Mouse (Mus musculus) R1 (cell line): ENCODE results near the gene Cep295nl.
"Not testable (repeated sequence)": the region's sequence is repeated elsewhere in the genome, so short reads cannot be mapped to it uniquely, and the experiment has no call there.

Source experiments
- DNase-seq: peaks from one replicate; pipeline ENCODE4 v3.0.0-alpha.2; 2018; ENCODE audit warnings: low read depth, low spot score

Gene Cep295nl

GRCm38 (mm10) chr11:118342400-118342981 lies at the start of gene Cep295nl:
Cep295nl (minus strand) TSS chr11:118342500.
- DNase-seq = peak; percentile 47

- not testable (repeated sequence) for DNase-seq
Observed at GRCm38 (mm10) chr11:118387816-118388215, 45.5 kb upstream of the Cep295nl start.

- DNase-seq = peak; percentile 79
Observed at GRCm38 (mm10) chr11:118379251-118380009, 37.1 kb upstream of the Cep295nl start.

DNA sequence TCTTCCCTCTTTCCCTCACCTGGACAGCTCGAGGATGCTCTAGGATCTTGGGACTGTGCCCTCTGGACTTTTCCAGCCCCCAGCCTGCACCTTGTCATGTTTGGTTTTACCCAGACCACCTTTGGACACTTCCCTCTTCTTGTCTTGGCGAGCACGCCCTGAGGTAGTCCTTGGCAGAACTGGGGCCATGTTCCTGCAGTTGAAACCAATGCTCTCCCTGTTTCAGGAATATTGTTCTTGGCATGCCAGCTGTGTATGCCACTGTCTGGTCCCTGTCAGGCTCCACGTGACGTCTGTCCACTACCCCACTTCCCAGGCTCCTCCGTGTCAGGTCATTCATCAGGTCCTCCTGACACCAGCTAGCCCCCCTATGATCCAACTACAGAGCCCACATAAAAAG lies 36.4 kb upstream of the Cep295nl start:
- no peak for DNase-seq

DNA sequence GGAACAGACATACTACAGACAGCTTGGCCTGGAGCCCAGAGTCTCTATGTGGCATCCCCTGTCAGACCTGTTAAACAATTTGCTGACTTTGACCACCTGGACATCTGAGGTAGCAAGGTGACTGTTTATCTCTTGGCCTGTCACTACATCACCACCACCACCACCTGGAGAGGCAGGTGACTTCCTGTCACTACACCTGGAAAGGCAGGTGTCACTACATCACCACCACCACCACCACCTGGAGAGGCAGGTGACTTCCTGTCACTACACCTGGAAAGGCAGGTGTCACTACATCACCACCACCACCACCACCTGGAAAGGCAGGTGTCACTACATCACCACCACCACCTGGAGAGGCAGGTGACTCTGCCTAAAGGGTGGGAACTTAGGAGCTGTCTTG lies 34.0 kb upstream of the Cep295nl start:
- not testable (repeated sequence) for DNase-seq

DNA sequence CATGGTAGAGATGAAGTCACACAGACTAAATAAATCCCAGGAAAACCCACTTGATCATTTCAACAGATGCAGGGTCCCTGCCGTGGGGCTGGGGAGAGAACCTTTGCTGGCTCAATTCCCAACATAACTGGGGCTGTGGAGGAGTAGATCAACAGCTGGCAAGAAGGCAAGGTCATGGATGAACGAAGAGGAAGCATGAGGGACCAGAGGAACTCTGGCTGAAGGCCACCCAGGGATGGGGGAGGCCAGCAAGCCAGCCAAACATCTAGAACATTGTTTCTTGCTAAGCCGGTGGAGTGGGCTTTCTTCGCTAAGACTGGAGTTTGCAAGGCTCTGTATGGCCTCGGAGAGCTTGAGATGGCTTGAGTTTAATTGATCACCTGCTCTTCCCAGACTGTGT lies 33.6 kb upstream of the Cep295nl start:
- no peak for DNase-seq

DNA sequence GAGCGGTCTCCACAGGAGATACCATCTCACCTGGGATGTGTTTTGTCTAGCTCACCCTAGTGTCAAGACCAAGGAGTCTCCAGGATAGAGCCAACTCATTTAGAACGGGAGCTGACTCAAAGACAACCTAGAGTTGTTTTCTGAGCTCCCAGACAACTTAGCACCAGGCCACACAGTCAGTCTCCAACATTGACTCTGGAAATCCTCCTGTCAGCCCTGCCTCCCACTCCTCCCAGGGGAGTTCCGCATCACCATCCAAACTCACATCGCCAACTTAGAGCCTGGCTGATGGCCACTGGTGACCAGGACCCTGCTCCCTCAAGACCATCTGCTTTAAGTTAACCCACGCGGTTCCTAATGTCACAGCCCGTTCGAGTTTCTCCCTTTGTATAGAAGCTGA lies 33.2 kb upstream of the Cep295nl start:
- DNase-seq = no peak

DNA sequence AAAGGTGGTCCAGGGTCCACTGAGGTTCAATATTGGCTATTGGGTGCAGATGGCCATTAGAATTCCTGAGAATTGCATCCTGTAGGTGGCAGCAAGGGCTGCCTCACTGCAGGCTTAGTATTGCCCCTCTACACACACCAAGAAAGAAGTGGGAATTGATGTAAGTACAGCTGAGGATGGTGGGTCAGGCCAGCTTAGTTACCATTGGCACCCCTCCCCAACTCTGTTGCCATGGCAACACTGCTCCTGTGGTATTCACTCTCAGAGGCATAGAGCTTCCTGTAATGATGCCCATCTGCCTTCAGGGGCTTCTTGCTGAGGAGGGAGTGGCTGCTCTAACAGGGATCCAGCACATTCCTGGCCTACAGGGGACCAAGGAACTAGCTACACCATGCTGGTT lies 32.7 kb upstream of the Cep295nl start:
- DNase-seq = peak; percentile 67

DNA sequence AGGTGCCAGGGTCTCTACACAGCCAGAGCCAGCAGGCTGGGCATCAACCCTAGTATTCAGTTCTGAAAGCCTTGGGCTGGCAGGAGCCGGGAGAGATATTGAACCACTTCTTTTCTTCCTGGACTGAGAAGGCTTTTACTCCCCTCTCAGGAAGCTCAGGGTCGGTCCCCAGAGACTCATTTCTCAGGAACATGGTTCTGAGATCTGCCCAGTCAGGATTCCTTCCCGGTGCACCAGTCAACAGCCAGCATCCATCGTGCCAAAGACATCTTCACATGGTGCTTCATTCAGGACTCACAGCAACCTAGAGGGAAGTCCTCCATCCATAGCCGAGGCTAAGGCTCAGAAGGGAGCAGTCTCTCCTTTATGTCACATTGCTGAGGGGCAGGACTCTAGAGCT lies 32.2 kb upstream of the Cep295nl start:
- no peak for DNase-seq

GRCm38 (mm10) chr11:118372641-118373040 lies 30.3 kb upstream of the Cep295nl start:
- DNase-seq = peak; percentile 27

GRCm38 (mm10) chr11:118371876-118372275 lies 29.6 kb upstream of the Cep295nl start:
- DNase-seq = no peak

GRCm38 (mm10) chr11:118369657-118370056 lies 27.4 kb upstream of the Cep295nl start:
- no peak for DNase-seq

- no peak for DNase-seq
Observed at GRCm38 (mm10) chr11:118369251-118369650, 27.0 kb upstream of the Cep295nl start.

- peak; percentile 84 for DNase-seq
Observed at GRCm38 (mm10) chr11:118368330-118368729, 26.0 kb upstream of the Cep295nl start.

DNA sequence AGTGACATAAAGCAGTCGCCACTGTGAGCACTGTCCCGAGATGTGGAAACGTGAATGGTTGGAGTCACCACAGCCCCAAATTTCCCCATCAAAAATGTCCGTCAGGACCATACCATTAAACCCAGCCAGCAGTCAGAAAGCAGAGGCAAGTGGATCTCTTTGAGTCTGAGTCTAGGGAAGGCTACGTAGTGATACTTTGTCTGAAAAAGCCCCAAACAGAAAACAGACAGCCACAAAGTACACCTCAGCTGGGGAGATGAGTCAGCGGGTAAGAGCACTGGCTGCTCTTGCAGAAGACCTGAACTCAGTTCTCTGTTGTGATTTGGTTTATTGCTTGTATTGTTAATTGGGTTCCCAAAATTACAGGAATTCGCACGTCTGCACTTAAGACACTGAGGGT lies 24.3 kb upstream of the Cep295nl start:
- DNase-seq = no peak

GRCm38 (mm10) chr11:118366108-118366507 lies 23.8 kb upstream of the Cep295nl start:
- DNase-seq = no peak

DNA sequence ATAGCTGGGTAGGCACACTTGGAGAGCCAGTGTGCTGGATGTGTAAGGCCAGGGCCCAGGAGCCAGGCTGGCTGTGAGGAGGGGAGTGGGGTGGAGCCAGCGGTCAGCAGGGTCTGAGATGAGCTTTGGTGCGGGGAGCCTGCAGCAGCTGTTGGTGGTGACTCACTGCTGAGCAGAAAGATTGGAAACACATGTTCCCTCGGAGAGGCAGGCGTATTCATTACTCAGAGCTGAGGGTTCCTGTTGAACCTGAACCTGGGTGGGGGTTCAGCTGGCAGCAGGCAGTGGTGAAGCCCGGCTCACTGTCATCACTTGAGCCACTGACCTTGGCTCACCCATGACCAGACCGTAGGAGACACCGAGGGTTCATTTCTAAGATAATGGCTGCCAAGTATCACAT lies 22.9 kb upstream of the Cep295nl start:
- DNase-seq = no peak

GRCm38 (mm10) chr11:118364021-118364420 lies 21.7 kb upstream of the Cep295nl start:
- no peak for DNase-seq

- no peak for DNase-seq
Observed at GRCm38 (mm10) chr11:118362971-118363518, 20.7 kb upstream of the Cep295nl start.

- DNase-seq = no peak
Observed at GRCm38 (mm10) chr11:118362501-118362900, 20.2 kb upstream of the Cep295nl start.

DNA sequence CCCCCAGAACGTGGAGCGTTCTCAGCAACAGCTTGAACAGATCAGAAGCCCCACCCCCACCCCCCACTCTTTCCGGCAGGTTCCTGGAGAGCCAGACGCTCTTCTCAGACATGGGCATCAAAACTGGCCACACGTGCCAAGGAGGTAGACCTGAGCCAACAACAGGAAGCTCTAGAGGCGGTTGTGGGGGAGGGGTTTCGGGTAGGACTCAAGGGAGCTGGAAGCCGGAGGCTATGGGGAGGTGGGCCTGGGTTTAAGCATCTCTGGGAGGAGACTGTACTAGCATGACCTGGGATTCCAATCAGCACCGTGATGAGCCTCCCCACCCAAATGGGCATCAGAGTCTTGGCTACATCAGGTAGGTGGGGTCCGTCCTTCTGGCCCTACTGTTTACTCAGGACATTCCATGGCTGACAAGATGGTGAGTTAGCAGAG lies 18.6 kb upstream of the Cep295nl start:
- no peak for DNase-seq

GRCm38 (mm10) chr11:118360491-118360890 lies 18.2 kb upstream of the Cep295nl start:
- DNase-seq = no peak

DNA sequence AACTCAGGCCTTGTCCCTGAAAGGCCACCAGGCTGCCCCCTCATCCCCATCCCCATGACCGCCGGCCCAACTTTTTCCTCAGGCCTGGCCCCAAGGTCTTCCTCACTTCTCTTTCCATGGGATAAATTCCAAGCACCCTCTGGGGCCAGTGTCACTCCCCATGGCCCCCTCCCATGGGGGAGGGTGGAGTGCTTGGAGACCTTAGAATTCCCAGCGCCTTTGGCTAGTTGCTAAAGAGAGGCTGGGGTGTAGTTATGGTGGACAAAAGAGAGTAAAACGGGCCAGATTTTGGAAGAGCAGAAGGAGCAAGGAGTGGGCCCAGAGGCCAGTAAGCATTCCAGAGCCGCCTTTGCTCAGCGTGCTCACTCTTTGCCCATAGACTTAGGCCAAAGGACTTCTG lies 13.3 kb upstream of the Cep295nl start, which contains the start of gene Timp2:
Gene Timp2, minus strand, starts transcription at position 101 of the 400 bp plus-strand sequence.
- no peak for DNase-seq
